ENCODE assay signal across 24 mouse cellular contexts in the genomic region with DNA sequence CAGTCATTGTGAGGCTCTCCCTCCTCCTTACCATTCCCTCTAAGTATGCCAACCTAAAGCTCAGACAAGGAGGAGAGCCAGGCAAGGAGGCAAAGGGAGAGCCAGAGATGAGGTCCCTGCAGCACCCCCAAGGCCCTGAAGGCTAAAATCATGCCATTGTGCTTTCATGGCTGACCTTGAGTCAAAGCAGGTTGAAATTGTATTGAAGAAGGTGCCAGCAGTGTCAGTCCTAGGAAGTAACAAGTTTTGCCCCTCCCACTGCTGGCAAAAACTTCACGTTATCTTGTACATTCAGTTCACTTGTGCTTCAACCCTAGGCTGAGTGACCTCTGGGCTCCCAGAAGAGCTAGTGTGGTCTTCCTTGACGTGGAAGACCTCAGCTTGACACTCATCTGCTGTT. TPM values are rescaled to one million over a fixed set of nuclear protein-coding genes. Genes with fewer than 3 reads are reported as not detected.
"Had no signal": no experiment of that assay in that cellular context is flagged by ENCODE, and none has a peak within 500 bp of the region (broad histone marks: within the 10 kb centered on the region; RNA-seq: fewer than 3 reads in every experiment).

A gene (plus strand): TSS at position 301 of the 400 bp plus-strand sequence.

- H3K36me3 ChIP-seq: neural tube, embryonic 12.5 days; neural tube, embryonic 13.5 days; neural tube, embryonic 15.5 days; stomach, embryonic 15.5 days had no signal

- H3K27ac ChIP-seq: neural tube, embryonic 12.5 days; neural tube, embryonic 13.5 days; neural tube, embryonic 15.5 days; stomach, embryonic 15.5 days; stomach, postnatal 0 days had no signal

- H3K4me2 ChIP-seq: neural tube, embryonic 12.5 days; neural tube, embryonic 13.5 days; neural tube, embryonic 15.5 days; stomach, embryonic 15.5 days had no signal

- DNase-seq: retina, postnatal 1 day; right cerebral cortex, adult 18-20 months; right cerebral cortex, postnatal 14 days; right cerebral cortex, postnatal 25 days; right cerebral cortex, postnatal 4 days; spleen, adult 18-20 months; thymus, adult 18-20 months; thymus, adult 2 months; thymus, postnatal 14 days; thymus, postnatal 25 days; thymus, postnatal 36 days; thymus, postnatal 4 days had no signal

- H3K27me3 ChIP-seq: neural tube, embryonic 12.5 days; neural tube, embryonic 13.5 days; neural tube, embryonic 15.5 days; stomach, embryonic 15.5 days had no signal

- H3K9me3 ChIP-seq: neural tube, embryonic 12.5 days; neural tube, embryonic 13.5 days; neural tube, embryonic 15.5 days; stomach, embryonic 15.5 days had no signal

- H3K4me3 ChIP-seq: neural tube, embryonic 12.5 days; neural tube, embryonic 13.5 days; neural tube, embryonic 15.5 days; stomach, embryonic 15.5 days had no signal

- H3K9ac ChIP-seq: neural tube, embryonic 12.5 days; neural tube, embryonic 13.5 days; neural tube, embryonic 15.5 days; stomach, embryonic 15.5 days had no signal

- H3K4me1 ChIP-seq: neural tube, embryonic 12.5 days; neural tube, embryonic 13.5 days; neural tube, embryonic 15.5 days; stomach, embryonic 15.5 days had no signal

RNA-seq across cellular contexts. Expression of the gene that starts here (rescaled TPM):
- total RNA-seq: neutrophil, adult 5-6 weeks had no signal
- polyA plus RNA-seq: neural tube, embryonic 13.5 days; neural tube, embryonic 15.5 days; small intestine, adult 2 months; spleen, adult 2 months; stomach, embryonic 14.5 days; stomach, embryonic 15.5 days; stomach, embryonic 16.5 days; stomach, postnatal 0 days; thymus, adult 2 months; thymus, postnatal 0 days; urinary bladder, adult 2 months had no signal
